Mouse (Mus musculus) megakaryocyte, adult 5-6 weeks (primary cell): ENCODE measurements around the gene Col1a1. TPM values are rescaled to one million over a fixed set of nuclear protein-coding genes. Genes with fewer than 3 reads are reported as not detected.

Experiments
- ATAC-seq: 2 replicates; pipeline ENCODE4 v1.8.0; 2016; ENCODE audit warnings: mild to moderate bottlenecking, inconsistent platforms; ENCODE audit not compliant: poor library complexity, severe bottlenecking
- total RNA-seq, 2 experiments: library from RNA; stranded (forward) in 1 of 2; stranded (reverse) in 1 of 2; fragments of 153-499, 151-499 nt in 1 of 2; fragments of 221-1000, 200-1000 nt in 1 of 2; gene quantifications; 2 replicates each; pipeline versions ENCODE4 v1.2.3 to v1.2.4; 2015 to 2017

The Col1a1 gene
- total RNA-seq (2015) (0.36 and 0.42 TPM in 2 replicates), total RNA-seq (2017) (0.49 and 4.8 TPM in 2 replicates)

DNA sequence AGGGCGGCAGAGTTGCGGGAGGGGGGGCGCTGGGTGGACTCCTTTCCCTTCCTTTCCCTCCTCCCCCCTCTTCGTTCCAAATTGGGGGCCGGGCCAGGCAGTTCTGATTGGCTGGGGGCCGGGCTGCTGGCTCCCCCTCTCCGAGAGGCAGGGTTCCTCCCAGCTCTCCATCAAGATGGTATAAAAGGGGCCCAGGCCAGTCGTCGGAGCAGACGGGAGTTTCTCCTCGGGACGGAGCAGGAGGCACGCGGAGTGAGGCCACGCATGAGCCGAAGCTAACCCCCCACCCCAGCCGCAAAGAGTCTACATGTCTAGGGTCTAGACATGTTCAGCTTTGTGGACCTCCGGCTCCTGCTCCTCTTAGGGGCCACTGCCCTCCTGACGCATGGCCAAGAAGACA is at the start of gene Col1a1:
Gene Col1a1 (plus strand): TSS at position 180 of the 400 bp plus-strand sequence.
- ATAC-seq: no peak

GRCm38 (mm10) chr11:94891155-94891554 is 44.9 kb upstream of the Col1a1 start:
- no peak for ATAC-seq

DNA sequence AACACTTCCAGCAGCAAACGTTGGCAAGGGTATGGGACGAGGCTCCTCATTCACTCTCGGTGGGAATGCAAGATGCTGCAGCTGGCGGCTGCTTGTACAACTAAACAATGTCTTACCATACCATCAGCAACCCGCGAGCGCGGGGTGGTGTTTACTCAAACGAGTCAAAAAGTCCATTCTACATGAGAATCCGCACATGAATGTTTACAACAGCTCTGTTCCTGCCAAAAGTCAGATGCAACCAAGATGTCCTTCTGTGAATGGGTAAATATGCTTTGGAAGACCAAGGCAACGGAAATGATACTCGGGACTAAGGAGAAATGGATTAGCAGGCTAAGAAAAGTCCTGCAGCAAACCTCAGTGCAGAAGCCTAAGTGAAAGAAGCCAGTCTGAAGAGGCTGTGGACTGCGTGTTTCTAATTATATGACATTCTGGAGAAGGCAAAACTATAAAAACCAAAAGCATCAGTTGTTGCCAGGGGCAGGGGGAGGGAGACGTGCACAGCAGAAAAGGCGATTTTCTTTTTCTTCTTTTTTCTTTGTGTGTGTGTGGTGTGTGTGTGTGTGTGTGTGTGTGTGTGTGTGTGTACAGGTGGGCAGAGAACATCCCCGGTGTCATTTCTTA is 39.2 kb upstream of the Col1a1 start:
- ATAC-seq: no peak

DNA sequence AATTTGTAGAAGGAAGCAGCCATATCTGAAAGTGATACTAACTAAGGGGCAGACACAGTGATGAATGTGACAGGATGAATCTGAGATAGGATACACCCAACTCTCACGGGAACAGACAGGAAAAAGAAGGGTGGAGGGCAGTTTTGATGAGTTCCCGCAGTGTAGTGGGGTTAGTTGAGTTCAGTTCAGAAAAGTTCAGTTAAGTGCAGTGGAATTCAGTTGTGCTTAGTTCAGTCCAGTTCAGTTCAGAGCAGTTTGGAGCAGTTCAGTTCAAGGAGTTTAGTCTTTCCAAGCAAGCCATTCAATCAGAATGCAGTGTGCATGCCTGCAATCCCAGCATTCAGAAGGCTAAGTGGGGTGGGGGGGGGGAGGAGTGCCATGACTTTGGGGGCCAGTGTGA is 34.8 kb upstream of the Col1a1 start:
- ATAC-seq: no peak

DNA sequence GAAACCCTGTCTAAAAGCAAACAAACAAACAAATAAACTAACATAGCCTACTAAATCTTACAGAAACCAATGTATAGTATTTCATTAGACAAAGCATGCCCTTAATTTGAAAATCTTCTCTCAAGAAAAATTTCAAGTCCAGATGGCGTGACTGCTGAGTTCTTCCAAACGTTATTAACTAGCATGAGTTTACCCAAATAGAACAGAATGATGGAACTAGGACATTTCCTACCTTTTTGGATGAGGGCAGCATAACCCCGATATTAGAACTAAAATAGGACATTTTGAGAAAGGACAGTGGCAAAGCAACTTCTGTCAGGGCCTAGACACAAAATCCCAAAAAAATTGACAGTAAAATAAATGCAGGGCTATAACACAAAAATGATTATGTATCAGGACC is 31.7 kb upstream of the Col1a1 start:
- no peak for ATAC-seq

- ATAC-seq: no peak
These were observed 25.1 kb upstream of the Col1a1 start for GRCm38 (mm10) chr11:94910971-94911370.

DNA sequence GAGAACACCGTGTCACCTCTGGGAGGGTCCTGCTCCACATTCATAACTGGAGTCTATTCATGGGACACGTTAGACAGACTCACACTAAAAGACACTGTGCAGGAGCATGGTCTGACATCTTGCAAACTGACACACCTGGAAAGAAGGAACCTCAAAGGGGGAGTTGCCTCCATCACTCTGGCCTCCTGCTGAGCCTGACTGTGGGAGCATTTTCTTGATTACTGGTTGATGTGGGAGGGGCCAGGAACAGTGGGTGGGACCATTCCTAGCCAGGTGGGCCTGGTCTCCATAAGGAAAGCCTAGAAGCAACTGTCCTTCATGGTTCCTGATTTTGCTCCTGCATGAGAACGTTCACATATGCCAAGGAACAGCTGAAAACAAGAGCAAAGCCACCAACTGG is 23.5 kb upstream of the Col1a1 start:
- ATAC-seq: no peak

- ATAC-seq: no peak
These were observed 22.5 kb upstream of the Col1a1 start for GRCm38 (mm10) chr11:94913302-94914090.

DNA sequence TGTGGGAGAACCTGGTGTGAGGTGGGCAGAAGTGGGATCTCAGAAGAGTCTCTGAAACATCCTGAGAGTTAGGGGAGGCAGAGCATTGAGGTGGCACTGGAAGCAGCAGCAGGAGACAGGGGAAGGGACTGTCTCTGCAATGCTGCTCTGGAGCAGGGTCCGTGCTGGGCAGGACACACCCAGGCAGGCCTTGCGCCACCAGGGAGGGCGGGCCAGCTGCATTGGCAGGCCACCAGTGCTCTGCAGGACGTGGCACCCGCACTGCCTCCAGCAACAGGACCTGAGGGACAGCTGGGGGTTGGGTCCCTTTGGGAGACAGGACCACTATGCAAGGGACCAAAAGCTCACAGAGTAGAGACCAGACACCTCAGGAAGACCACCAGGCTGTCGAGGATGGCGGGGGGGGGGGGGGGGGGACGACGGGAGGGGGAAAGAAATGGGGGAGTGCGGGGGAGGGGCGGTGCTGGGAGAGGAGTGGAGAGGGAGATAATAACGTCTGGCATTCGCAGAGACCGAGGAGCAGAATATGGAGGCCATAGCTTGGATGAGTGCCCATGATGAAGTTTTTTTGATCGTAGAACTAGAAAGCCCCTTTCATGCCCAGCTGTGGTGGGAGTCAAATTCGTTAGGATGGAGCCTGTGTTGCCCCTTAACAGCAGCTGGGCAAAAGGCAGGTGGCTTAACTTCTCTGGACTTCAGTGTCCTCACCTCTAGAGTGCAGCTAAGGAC is 20.2 kb upstream of the Col1a1 start:
- no peak for ATAC-seq

- no peak for ATAC-seq
These were observed 19.5 kb upstream of the Col1a1 start for GRCm38 (mm10) chr11:94916477-94916876.

GRCm38 (mm10) chr11:94917717-94918116 is 18.3 kb upstream of the Col1a1 start:
- ATAC-seq: no peak

- no peak for ATAC-seq
These were observed 15.0 kb upstream of the Col1a1 start for GRCm38 (mm10) chr11:94920996-94921401.

DNA sequence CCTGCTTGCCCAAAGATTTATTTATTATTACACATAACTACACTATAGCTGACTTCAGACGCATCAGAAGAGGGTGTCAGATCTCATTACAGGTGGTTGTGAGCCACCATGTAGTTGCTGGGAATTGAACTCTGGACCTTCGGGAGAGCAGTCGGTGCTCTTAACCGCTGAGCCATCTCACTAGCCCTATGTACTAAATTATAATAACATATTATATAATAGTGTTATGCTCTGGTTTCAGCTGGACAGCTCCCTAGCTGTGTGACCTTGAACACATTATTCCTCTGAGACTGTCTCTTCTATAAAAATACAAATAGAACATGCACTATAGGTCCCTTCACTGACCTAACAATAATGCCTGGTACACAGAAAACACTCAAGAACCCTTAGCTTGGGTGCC is 11.0 kb upstream of the Col1a1 start:
- ATAC-seq: no peak

DNA sequence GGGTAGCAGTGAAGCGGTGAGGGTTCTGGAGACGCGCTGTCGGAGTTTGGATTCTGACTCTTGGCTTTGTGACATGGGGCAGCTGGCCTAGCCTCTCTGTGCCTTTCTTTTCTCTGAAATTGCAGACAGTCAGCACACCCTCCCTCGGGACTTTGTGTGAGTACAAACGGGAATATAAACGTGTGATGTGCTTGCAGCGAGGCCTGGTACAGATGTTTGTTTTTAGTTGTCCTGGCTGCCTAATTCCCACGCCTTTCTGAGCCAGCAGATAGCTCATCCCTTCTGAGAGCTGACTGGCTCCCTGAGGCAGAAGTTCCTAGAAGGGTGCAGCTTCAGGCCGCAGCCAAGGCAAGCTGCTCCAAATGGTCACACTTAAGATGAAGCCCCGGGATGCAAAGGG is 9.6 kb upstream of the Col1a1 start:
- no peak for ATAC-seq

GRCm38 (mm10) chr11:94927771-94928291 is 8.2 kb upstream of the Col1a1 start:
- ATAC-seq: no peak

- no peak for ATAC-seq
These were observed 7.2 kb upstream of the Col1a1 start for GRCm38 (mm10) chr11:94928820-94929219.

DNA sequence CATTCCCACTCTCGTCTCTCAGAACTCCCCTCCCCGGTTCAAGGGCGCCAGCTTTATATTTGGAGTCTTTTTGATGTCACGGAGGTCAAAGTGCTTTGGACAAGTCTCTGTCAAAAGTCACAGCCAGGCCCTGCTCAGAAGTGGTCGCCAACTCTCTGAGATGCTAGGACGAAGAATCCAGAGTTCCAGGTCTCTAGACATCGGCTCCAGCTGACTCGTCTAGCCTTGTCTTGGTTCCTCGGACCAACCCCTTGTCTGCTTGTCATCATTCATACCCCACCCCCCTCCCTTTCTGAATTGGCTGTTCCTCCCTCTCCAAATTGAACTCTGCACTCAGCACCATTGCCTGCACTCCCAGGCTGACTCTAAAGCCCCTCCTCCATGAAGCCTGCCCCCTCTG is 6.4 kb upstream of the Col1a1 start:
- no peak for ATAC-seq

DNA sequence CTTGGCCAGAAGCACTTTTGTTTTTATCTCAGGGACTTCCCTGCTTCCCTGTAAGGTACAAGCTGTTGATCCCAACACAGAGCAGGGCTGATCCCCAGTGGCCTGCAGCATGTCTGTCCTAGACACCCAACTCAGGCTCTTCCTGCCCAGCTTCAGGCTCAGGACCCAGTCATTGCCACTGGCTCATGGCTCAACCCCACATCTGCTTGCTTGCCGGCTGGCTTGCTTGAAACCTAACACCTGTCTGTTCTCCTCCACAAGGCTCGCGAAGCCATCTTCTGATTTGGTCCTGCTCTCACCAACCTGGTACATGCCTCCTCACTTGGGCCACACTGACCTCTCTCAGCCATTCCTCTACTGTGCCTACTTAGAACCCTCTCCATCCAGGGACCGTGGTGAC is 5.9 kb upstream of the Col1a1 start:
- no peak for ATAC-seq

DNA sequence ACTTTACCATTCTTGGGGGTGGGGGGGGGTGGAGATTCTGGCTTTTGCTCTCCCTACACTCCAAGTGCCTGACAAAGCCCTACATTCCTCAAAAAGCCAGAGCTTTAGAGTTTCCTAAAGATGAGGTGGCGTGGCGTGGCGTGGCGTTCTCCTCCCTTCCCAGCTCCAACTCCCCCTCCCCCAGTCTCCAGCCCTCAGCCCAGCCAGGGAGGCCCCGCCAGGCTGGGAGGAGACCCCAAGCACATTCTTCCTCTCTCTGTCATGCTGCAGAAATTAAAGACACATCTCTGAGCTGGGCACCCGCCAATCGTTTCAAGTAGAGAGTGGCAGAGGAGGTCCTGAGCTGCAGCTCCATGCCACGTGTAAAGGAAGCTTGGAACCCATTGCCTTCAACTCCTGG is 2.4 kb upstream of the Col1a1 start:
- ATAC-seq: no peak

GRCm38 (mm10) chr11:94934526-94934925 is 1.5 kb upstream of the Col1a1 start:
- ATAC-seq: no peak

- peak; percentile 84 for ATAC-seq
These were observed 849 bp downstream of the Col1a1 start for GRCm38 (mm10) chr11:94936851-94937295.
